Mouse (Mus musculus): ENCODE measurements around the gene Pcbp3.

The Pcbp3 gene

GRCm38 (mm10) chr10:76844901-76845300, 116.8 kb downstream of the Pcbp3 start:
- DNase-seq (ENCODE audit: low spot score in 2 of 2), result no peak

- no peak for DNase-seq (ENCODE audit: low spot score in 2 of 2)
Observed at GRCm38 (mm10) chr10:76844365-76844764, 117.3 kb downstream of the Pcbp3 start.

- DNase-seq (ENCODE audit: low spot score in 2 of 2), result no peak
Observed at GRCm38 (mm10) chr10:76842087-76842486, 119.6 kb downstream of the Pcbp3 start.

- DNase-seq (ENCODE audit: low spot score in 2 of 2), result no peak
Observed at GRCm38 (mm10) chr10:76841220-76841619, 120.5 kb downstream of the Pcbp3 start.

- no peak for DNase-seq (ENCODE audit: low spot score in 2 of 2)
Observed at GRCm38 (mm10) chr10:76840566-76840965, 121.1 kb downstream of the Pcbp3 start.

GRCm38 (mm10) chr10:76835497-76836357, 126.0 kb downstream of the Pcbp3 start:
- peak; percentile 63 to 81 for DNase-seq (ENCODE audit: low spot score in 2 of 2)

- no peak for DNase-seq (ENCODE audit: low spot score in 2 of 2)
Observed at GRCm38 (mm10) chr10:76832841-76833240, 128.8 kb downstream of the Pcbp3 start.

GRCm38 (mm10) chr10:76831915-76832314, 129.8 kb downstream of the Pcbp3 start:
- DNase-seq (ENCODE audit: low spot score in 2 of 2), result no peak

GRCm38 (mm10) chr10:76831151-76831550, 130.5 kb downstream of the Pcbp3 start:
- no peak for DNase-seq (ENCODE audit: low spot score in 2 of 2)

- DNase-seq (ENCODE audit: low spot score in 2 of 2), result no peak
Observed at GRCm38 (mm10) chr10:76828936-76829335, 132.8 kb downstream of the Pcbp3 start.

- no peak for DNase-seq (ENCODE audit: low spot score in 2 of 2)
Observed at GRCm38 (mm10) chr10:76822698-76823097, 139.0 kb downstream of the Pcbp3 start.

- no peak for DNase-seq (ENCODE audit: low spot score in 2 of 2)
Observed at GRCm38 (mm10) chr10:76819321-76819720, 142.4 kb downstream of the Pcbp3 start.

GRCm38 (mm10) chr10:76818337-76818736, 143.3 kb downstream of the Pcbp3 start:
- DNase-seq (ENCODE audit: low spot score in 2 of 2), result no peak

- DNase-seq (ENCODE audit: low spot score in 2 of 2), result no peak
Observed at GRCm38 (mm10) chr10:76816930-76817329, 144.8 kb downstream of the Pcbp3 start.

- no peak for DNase-seq (ENCODE audit: low spot score in 2 of 2)
Observed at GRCm38 (mm10) chr10:76816436-76816835, 145.3 kb downstream of the Pcbp3 start.

- no peak for DNase-seq (ENCODE audit: low spot score in 2 of 2)
Observed at GRCm38 (mm10) chr10:76815481-76815880, 146.2 kb downstream of the Pcbp3 start.

- no peak for DNase-seq (ENCODE audit: low spot score in 2 of 2)
Observed at GRCm38 (mm10) chr10:76814811-76815210, 146.9 kb downstream of the Pcbp3 start.

GRCm38 (mm10) chr10:76809916-76810660, 151.6 kb downstream of the Pcbp3 start:
- DNase-seq (ENCODE audit: low spot score in 2 of 2), result no peak

GRCm38 (mm10) chr10:76809439-76809838, 152.2 kb downstream of the Pcbp3 start:
- no peak for DNase-seq (ENCODE audit: low spot score in 2 of 2)

- DNase-seq (ENCODE audit: low spot score in 2 of 2), result no peak
Observed at GRCm38 (mm10) chr10:76808446-76809400, 153.0 kb downstream of the Pcbp3 start.

GRCm38 (mm10) chr10:76802500-76802885, 159.2 kb downstream of the Pcbp3 start:
- no peak for DNase-seq (ENCODE audit: low spot score in 2 of 2)

All from frontal cortex, postnatal 14 days (tissue).